Mouse (Mus musculus): ENCODE results near the gene Phactr1. TPM values are rescaled to one million over a fixed set of nuclear protein-coding genes. Genes with fewer than 3 reads are reported as not detected.

Gene Phactr1
- polyA plus RNA-seq, 1 experiment from 2014 or later = 7.9 TPM

GRCm38 (mm10) chr13:42887701-42888100 is 207.3 kb downstream of the Phactr1 start:
- Histone ChIP-seq H3K9me3 (no peaks in the 10 kb centered on the region), H3K9ac (no peak overlapping the region), H3K4me3 (replicated peaks) (no peak overlapping the region), H3K27me3 (replicated peaks) (no peaks in the 10 kb centered on the region), H3K27ac (no peak overlapping the region), H3K4me2 (no peak overlapping the region), H3K36me3 (no peaks in the 10 kb centered on the region), H3K4me1 (peaks cover 5% of the 10 kb centered on the region; the same call in 1 of the 2 replicates)
- ATAC-seq (ENCODE audit: insufficient read depth, low FRiP score, low read depth) = no peak
- 86% methylated on average over 5 of the region's 5 CpGs for WGBS

DNA sequence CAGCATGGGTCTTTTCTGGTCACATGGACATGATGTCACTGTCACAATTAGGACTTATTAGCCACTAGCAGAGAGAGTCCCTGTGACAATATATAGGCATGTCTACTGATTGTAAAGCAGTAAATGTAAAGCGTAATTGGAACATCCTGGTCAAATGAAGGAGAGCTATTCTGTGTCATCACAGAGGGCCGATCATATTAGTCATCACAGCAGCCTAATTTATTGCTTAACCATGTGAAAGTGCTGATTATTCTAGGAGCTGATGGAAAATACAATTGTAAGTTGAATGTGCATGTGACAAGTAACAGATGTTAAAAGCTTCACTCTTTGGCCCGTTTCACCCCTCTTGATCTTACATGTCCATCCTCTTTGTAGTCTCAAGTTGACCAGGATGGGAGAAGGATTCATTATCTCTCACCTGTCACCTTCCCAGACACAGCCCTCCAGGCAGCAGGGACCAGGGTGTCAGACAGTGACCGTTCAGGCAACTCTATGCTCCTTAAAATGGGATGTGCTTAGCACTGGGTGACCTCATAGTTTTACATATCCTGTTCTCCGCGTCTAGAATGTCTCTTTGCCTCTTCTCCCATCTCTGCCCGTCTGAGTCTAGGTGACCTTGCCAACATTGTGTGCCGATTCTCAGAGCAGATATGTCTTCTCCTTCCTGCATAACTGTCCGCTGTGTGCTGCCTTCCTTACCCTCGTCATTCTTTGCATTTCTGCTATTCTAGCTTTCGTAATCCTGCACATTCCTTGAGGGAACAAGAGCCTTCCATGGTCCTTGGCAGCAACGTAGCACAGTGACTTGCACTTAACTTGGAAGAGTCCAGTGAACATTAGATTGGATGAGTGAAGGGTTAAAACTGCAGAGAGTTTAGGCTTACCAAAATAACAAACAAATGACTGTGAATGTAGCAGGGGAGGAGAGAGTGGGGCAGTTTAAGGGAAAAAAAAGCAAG is 209.4 kb downstream of the Phactr1 start:
- Histone ChIP-seq H3K4me1 (no peaks in the 10 kb centered on the region), H3K4me3 (replicated peaks) (no peak overlapping the region), H3K9ac (no peak overlapping the region), H3K4me2 (no peak overlapping the region), H3K36me3 (no peaks in the 10 kb centered on the region), H3K27ac (no peak overlapping the region), H3K27me3 (replicated peaks) (no peaks in the 10 kb centered on the region), H3K9me3 (no peaks in the 10 kb centered on the region)
- WGBS = 60% methylated on average over 12 of the region's 12 CpGs
- ATAC-seq (ENCODE audit: insufficient read depth, low FRiP score, low read depth) = no peak

GRCm38 (mm10) chr13:42890651-42891050 is 210.2 kb downstream of the Phactr1 start:
- H3K4me3 ChIP-seq (replicated peaks) = no peak overlapping the region
- no peaks in the 10 kb centered on the region for H3K9me3 ChIP-seq
- no peak overlapping the region for H3K27ac ChIP-seq
- H3K36me3 ChIP-seq = no peaks in the 10 kb centered on the region
- no peak for ATAC-seq (ENCODE audit: insufficient read depth, low FRiP score, low read depth)
- WGBS = 61% methylated on average over 5 of the region's 5 CpGs
- H3K27me3 ChIP-seq (replicated peaks) = no peaks in the 10 kb centered on the region
- no peak overlapping the region for H3K9ac ChIP-seq
- H3K4me2 ChIP-seq = no peak overlapping the region
- no peaks in the 10 kb centered on the region for H3K4me1 ChIP-seq

DNA sequence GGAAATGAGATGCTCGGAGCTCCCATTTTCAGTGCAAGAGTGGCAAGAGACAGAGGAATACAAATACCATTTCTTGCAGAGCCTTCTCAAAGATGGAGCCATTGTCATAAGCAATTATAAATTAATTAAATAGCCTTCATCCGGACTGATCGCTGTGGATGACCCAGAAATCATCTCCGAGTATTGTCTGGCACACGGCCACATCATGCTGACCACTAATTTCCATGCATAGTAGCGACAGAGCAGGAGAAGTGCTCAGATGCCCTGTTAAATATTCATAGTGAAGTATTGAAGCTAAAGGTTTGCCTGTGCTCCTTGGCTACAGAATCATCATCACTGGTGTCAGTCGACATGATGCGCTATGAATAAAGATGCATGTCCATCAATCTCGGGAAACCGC is 213.6 kb downstream of the Phactr1 start:
- H3K9me3 ChIP-seq = no peaks in the 10 kb centered on the region
- no peaks in the 10 kb centered on the region for H3K36me3 ChIP-seq
- H3K9ac ChIP-seq = no peak overlapping the region
- no peak for ATAC-seq (ENCODE audit: insufficient read depth, low FRiP score, low read depth)
- H3K4me1 ChIP-seq = no peaks in the 10 kb centered on the region
- H3K27me3 ChIP-seq (replicated peaks) = no peaks in the 10 kb centered on the region
- H3K4me2 ChIP-seq = no peak overlapping the region
- WGBS = 93% methylated on average over 10 of the region's 10 CpGs
- no peak overlapping the region for H3K4me3 ChIP-seq (replicated peaks)
- no peak overlapping the region for H3K27ac ChIP-seq

GRCm38 (mm10) chr13:42894598-42894997 is 214.2 kb downstream of the Phactr1 start:
- Histone ChIP-seq H3K36me3 (no peaks in the 10 kb centered on the region), H3K4me3 (replicated peaks) (no peak overlapping the region), H3K9me3 (no peaks in the 10 kb centered on the region), H3K9ac (no peak overlapping the region), H3K4me1 (no peaks in the 10 kb centered on the region), H3K4me2 (no peak overlapping the region), H3K27me3 (replicated peaks) (no peaks in the 10 kb centered on the region), H3K27ac (no peak overlapping the region)
- no peak for ATAC-seq (ENCODE audit: insufficient read depth, low FRiP score, low read depth)
- 91% methylated on average over 12 of the region's 12 CpGs for WGBS

DNA sequence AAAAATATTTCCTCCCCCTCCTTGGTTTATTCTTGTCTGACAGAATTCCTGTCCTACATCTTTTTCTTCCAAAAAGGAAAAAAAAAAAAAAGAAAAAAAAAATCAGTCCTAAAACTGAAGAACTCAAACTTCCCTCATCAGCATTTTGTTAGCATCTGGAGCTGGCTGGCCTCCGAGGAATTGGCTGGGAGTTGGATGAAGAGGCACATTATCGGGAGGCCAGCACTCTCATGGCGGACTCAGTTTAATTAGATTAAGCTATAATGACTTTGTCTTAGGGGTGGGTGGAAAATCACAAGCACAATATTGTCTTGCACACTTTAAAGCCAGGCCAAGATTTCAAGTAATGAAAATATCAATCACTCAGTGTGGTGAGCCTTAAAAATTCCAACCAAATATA is 215.6 kb downstream of the Phactr1 start:
- H3K27ac ChIP-seq = no peak overlapping the region
- WGBS = 65% methylated on average over 3 of the region's 3 CpGs
- no peaks in the 10 kb centered on the region for H3K27me3 ChIP-seq (replicated peaks)
- H3K9ac ChIP-seq = no peak overlapping the region
- H3K4me2 ChIP-seq = no peak overlapping the region
- H3K4me3 ChIP-seq (replicated peaks) = no peak overlapping the region
- H3K9me3 ChIP-seq = no peaks in the 10 kb centered on the region
- H3K36me3 ChIP-seq = no peaks in the 10 kb centered on the region
- H3K4me1 ChIP-seq = no peaks in the 10 kb centered on the region
- ATAC-seq (ENCODE audit: insufficient read depth, low FRiP score, low read depth) = no peak

DNA sequence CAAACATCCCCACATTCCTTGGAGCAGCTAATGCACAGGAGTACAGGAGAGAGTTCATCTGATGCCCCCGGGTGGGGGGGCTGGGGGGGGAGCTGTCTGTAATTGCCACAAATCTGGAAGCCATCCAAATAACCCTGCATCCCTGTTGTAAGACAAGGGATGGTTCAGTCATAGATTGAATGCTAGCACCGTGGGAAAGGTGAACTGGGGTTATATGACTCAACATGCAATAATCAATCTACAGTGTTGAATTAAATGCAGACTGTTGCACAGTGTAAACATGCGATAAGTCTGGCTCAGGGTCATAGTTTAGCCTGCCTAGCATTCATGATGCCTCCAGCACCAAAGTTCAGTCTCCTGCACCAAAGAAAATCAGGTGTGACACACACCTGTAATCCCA is 219.2 kb downstream of the Phactr1 start:
- Histone ChIP-seq H3K4me1 (no peaks in the 10 kb centered on the region), H3K9ac (no peak overlapping the region), H3K4me3 (replicated peaks) (no peak overlapping the region), H3K9me3 (no peaks in the 10 kb centered on the region), H3K27me3 (replicated peaks) (no peaks in the 10 kb centered on the region), H3K36me3 (no peaks in the 10 kb centered on the region), H3K4me2 (no peak overlapping the region), H3K27ac (no peak overlapping the region)
- WGBS = 30% methylated on average over 3 of the region's 3 CpGs
- ATAC-seq (ENCODE audit: insufficient read depth, low FRiP score, low read depth) = peak; percentile 66; the same call in 1 of the 2 replicates

DNA sequence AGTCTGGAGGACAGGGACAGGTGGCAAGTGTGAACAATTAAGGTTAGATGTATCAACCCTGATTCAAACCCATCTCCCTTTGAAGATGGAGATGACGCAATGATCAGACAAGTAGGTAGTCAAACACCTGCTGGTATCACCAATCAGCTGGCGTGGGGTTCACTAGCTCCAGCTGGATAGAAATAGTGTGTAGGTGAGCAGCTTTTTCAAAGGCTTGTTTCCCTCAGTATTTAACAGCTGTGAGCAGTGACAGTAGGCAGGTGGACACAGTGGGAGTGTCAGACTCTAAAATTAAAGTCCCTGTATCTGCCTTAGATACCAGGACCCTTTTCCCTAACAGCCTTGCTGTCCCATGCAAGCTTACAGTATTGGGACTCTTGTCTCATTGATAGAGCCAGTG is 221.4 kb downstream of the Phactr1 start:
- Histone ChIP-seq H3K4me3 (replicated peaks) (no peak overlapping the region), H3K9me3 (no peaks in the 10 kb centered on the region), H3K4me2 (no peak overlapping the region), H3K27ac (no peak overlapping the region), H3K4me1 (no peaks in the 10 kb centered on the region), H3K9ac (no peak overlapping the region), H3K27me3 (replicated peaks) (no peaks in the 10 kb centered on the region), H3K36me3 (no peaks in the 10 kb centered on the region)
- WGBS = 93% methylated on average over 2 of the region's 2 CpGs
- ATAC-seq (ENCODE audit: insufficient read depth, low FRiP score, low read depth) = no peak

DNA sequence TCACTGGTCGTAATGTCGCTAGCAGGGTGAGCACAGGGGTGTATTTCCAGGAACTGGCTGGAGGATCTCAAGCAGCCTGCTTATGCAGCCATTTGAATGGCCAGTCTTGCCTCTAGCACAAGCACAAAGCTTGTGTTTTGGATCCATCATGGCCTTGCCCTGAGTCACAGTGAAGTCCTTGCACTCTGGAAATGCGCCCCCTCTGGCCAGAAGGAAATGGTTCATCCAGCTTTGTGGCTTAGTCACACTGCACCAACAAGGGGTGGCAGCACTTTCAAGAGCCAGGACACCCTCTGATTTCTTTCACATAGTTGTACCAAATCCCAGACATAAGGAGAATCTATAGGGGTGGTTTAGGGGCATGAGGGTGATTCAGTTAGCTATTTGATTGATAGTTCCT is 222.4 kb downstream of the Phactr1 start:
- no peak overlapping the region for H3K9ac ChIP-seq
- no peaks in the 10 kb centered on the region for H3K36me3 ChIP-seq
- H3K27me3 ChIP-seq (replicated peaks) = no peaks in the 10 kb centered on the region
- WGBS = 72% methylated on average over 3 of the region's 3 CpGs
- H3K4me1 ChIP-seq = no peaks in the 10 kb centered on the region
- no peak overlapping the region for H3K4me3 ChIP-seq (replicated peaks)
- H3K4me2 ChIP-seq = no peak overlapping the region
- H3K9me3 ChIP-seq = no peaks in the 10 kb centered on the region
- ATAC-seq (ENCODE audit: insufficient read depth, low FRiP score, low read depth) = no peak
- H3K27ac ChIP-seq = no peak overlapping the region

- no peak for ATAC-seq (ENCODE audit: insufficient read depth, low FRiP score, low read depth)
- H3K4me1 ChIP-seq = no peaks in the 10 kb centered on the region
- H3K4me2 ChIP-seq = no peak overlapping the region
- no peak overlapping the region for H3K9ac ChIP-seq
- H3K27me3 ChIP-seq (replicated peaks) = no peaks in the 10 kb centered on the region
- H3K36me3 ChIP-seq = no peaks in the 10 kb centered on the region
- H3K9me3 ChIP-seq = no peaks in the 10 kb centered on the region
- H3K27ac ChIP-seq = no peak overlapping the region
- 81% methylated on average over 4 of the region's 4 CpGs for WGBS
- H3K4me3 ChIP-seq (replicated peaks) = no peak overlapping the region
Measured at GRCm38 (mm10) chr13:42905818-42906217, 225.4 kb downstream of the Phactr1 start.

DNA sequence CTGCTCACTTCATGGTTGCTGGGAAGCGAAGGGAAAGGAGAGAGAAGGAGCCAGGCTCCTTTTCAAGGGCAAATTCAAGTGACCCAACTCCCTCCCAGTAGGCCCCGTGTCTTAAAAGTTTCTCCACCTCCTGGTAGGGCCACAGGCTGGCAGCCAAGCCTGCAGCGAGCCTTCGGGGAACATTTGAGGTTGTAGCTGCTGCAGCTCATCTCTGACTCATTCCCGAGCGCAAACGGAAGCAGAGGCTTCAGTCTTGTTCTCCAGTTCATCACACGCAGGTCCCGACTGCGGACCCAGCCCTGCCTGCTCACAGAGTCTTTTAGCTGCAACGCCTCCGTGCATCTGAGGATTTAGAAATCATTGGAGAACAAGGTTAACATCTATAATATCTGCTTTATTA is 226.6 kb downstream of the Phactr1 start:
- H3K36me3 ChIP-seq = no peaks in the 10 kb centered on the region
- no peak overlapping the region for H3K4me3 ChIP-seq (replicated peaks)
- no peaks in the 10 kb centered on the region for H3K9me3 ChIP-seq
- WGBS = 83% methylated on average over 12 of the region's 12 CpGs
- no peaks in the 10 kb centered on the region for H3K4me1 ChIP-seq
- no peak for ATAC-seq (ENCODE audit: insufficient read depth, low FRiP score, low read depth)
- H3K9ac ChIP-seq = no peak overlapping the region
- H3K27ac ChIP-seq = no peak overlapping the region
- H3K27me3 ChIP-seq (replicated peaks) = no peaks in the 10 kb centered on the region
- H3K4me2 ChIP-seq = no peak overlapping the region

GRCm38 (mm10) chr13:42915081-42915480 is 234.7 kb downstream of the Phactr1 start:
- no peaks in the 10 kb centered on the region for H3K9me3 ChIP-seq
- no peak for ATAC-seq (ENCODE audit: insufficient read depth, low FRiP score, low read depth)
- no peak overlapping the region for H3K4me3 ChIP-seq (replicated peaks)
- H3K36me3 ChIP-seq = no peaks in the 10 kb centered on the region
- H3K27me3 ChIP-seq (replicated peaks) = no peaks in the 10 kb centered on the region
- no peak overlapping the region for H3K27ac ChIP-seq
- no peak overlapping the region for H3K9ac ChIP-seq
- H3K4me1 ChIP-seq = peaks cover 13% of the 10 kb centered on the region; the same call in 1 of the 2 replicates
- WGBS = 65% methylated on average over 4 of the region's 4 CpGs
- no peak overlapping the region for H3K4me2 ChIP-seq

Data from stomach, embryonic 15.5 days (tissue).